Mouse (Mus musculus) myocyte (in vitro differentiated cells): Measurements from ENCODE around the gene Pacsin1.

Experiments used
- CEBPB ChIP-seq: IDR thresholded peaks from 2 replicates; pipeline ENCODE4 v1.6.1; 2011; ENCODE audit warnings: mild to moderate bottlenecking, moderate library complexity; ENCODE audit not compliant: poor library complexity, insufficient read depth, severe bottlenecking
- E2F4 ChIP-seq: IDR thresholded peaks from one replicate; pipeline ENCODE4 v1.6.1; 2011; ENCODE audit warnings: mild to moderate bottlenecking, control low read depth, moderate library complexity; ENCODE audit not compliant: insufficient read depth
- MAX ChIP-seq: IDR thresholded peaks from one replicate; pipeline ENCODE4 v1.6.1; 2011; ENCODE audit warnings: low read depth, mild to moderate bottlenecking, control low read depth
- MYOD1 ChIP-seq, 3 experiments: IDR thresholded peaks; one replicate each; pipeline ENCODE4 v1.6.1; 2011; ENCODE audit warnings: control low read depth in 2 of 3, low read depth in 2 of 3, mild to moderate bottlenecking in 2 of 3, moderate library complexity in 1 of 3; ENCODE audit not compliant: insufficient read length in 2 of 3, control insufficient read depth in 1 of 3
- POLR2A ChIP-seq: IDR thresholded peaks from one replicate; pipeline ENCODE4 v1.6.1; 2011; ENCODE audit warnings: low read depth, mild to moderate bottlenecking, control low read depth, moderate library complexity; ENCODE audit not compliant: insufficient read length
- POLR2AphosphoS2 ChIP-seq: IDR thresholded peaks from one replicate; pipeline ENCODE4 v1.6.1; 2011; ENCODE audit warnings: low read depth, control low read depth; ENCODE audit not compliant: insufficient read length
- SRF ChIP-seq: IDR thresholded peaks from one replicate; pipeline ENCODE4 v1.6.1; 2011; ENCODE audit warnings: low read depth; ENCODE audit not compliant: control insufficient read depth, insufficient read length
- TCF12 ChIP-seq: IDR thresholded peaks from one replicate; pipeline ENCODE4 v1.6.1; 2011; ENCODE audit warnings: mild to moderate bottlenecking, control low read depth; ENCODE audit not compliant: poor library complexity, insufficient read depth, severe bottlenecking
- TCF3 ChIP-seq: IDR thresholded peaks from one replicate; pipeline ENCODE4 v1.6.1; 2011; ENCODE audit warnings: low read depth, control low read depth; ENCODE audit not compliant: insufficient read length
- USF1 ChIP-seq: IDR thresholded peaks from one replicate; pipeline ENCODE4 v1.6.1; 2011; ENCODE audit warnings: low read depth, mild to moderate bottlenecking, control low read depth, moderate library complexity

DNA sequence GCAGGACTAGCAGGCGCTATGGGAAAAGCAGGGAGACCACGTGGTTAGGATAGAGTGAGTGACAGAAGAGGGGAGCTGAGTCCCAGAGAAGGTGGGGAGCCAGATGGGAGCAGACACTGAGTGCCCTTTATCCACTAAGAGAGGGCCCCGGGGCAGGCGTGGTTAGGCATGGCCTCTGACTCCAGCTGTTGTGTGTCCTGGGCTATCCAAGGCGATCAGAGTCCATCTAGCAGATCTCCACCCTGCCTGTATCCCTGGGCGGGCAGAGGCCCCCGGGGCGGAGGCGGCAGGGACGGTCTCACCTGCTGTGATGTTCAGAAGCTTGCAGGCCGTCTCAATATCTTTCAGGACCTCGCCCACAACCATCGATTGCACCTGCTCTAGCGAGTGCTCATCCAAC is 64.4 kb downstream of the Pacsin1 start:
- no peak for TF ChIP-seq CEBPB
- no peak for TF ChIP-seq POLR2A
- TF ChIP-seq MAX = no peak
- TF ChIP-seq TCF12 = no peak
- no peak for TF ChIP-seq MYOD1 (IDR thresholded peaks at IDR 0.05; ENCODE audit: control insufficient read depth in 1 of 3, insufficient read length in 2 of 3, low read depth in 2 of 3)
- TF ChIP-seq POLR2AphosphoS2 = no peak
- TF ChIP-seq TCF3 = no peak
- no peak for TF ChIP-seq SRF
- no peak for TF ChIP-seq E2F4
- TF ChIP-seq USF1 = no peak
